Mouse (Mus musculus) left cerebral cortex, adult 11 months (tissue): ENCODE results near the gene Asb7.

ENCODE experiments used
- DNase-seq: peaks from one replicate; pipeline ENCODE4 v3.0.0; 2022; ENCODE audit warnings: low spot score

Asb7 gene

GRCm38 (mm10) chr7:66689294-66689619, at the start of gene Asb7:
Gene Asb7, minus strand, starts transcription at chr7:66689596.
- no peak for DNase-seq

- no peak for DNase-seq
Measured at GRCm38 (mm10) chr7:66737418-66737817, 48.0 kb upstream of the Asb7 start.

GRCm38 (mm10) chr7:66734993-66735392, 45.6 kb upstream of the Asb7 start:
- no peak for DNase-seq

- no peak for DNase-seq
Measured at GRCm38 (mm10) chr7:66734466-66734865, 45.1 kb upstream of the Asb7 start.

- DNase-seq: no peak
Measured at GRCm38 (mm10) chr7:66733882-66734281, 44.5 kb upstream of the Asb7 start.

GRCm38 (mm10) chr7:66733431-66733830, 44.0 kb upstream of the Asb7 start:
- no peak for DNase-seq

- no peak for DNase-seq
Measured at GRCm38 (mm10) chr7:66729232-66729631, 39.8 kb upstream of the Asb7 start.

- no peak for DNase-seq
Measured at GRCm38 (mm10) chr7:66728072-66728471, 38.7 kb upstream of the Asb7 start.

GRCm38 (mm10) chr7:66724954-66725353, 35.6 kb upstream of the Asb7 start:
- DNase-seq: no peak

- no peak for DNase-seq
Measured at GRCm38 (mm10) chr7:66724514-66724913, 35.1 kb upstream of the Asb7 start.

GRCm38 (mm10) chr7:66711166-66711565, 21.8 kb upstream of the Asb7 start:
- DNase-seq: no peak

GRCm38 (mm10) chr7:66704631-66705030, 15.2 kb upstream of the Asb7 start:
- DNase-seq: no peak

- no peak for DNase-seq
Measured at GRCm38 (mm10) chr7:66702721-66703120, 13.3 kb upstream of the Asb7 start.

- DNase-seq: no peak
Measured at GRCm38 (mm10) chr7:66694467-66694866, 5.1 kb upstream of the Asb7 start.

- DNase-seq: peak; percentile 99
Measured at GRCm38 (mm10) chr7:66689620-66690360, 394 bp upstream of the Asb7 start, which contains the start of gene Lins1. Gene Lins1, plus strand, starts transcription at chr7:66689889.

GRCm38 (mm10) chr7:66688721-66689120, 675 bp downstream of the Asb7 start:
- DNase-seq: no peak

- DNase-seq: no peak
Measured at GRCm38 (mm10) chr7:66682119-66682863, 7.1 kb downstream of the Asb7 start.

GRCm38 (mm10) chr7:66675800-66676199, 13.6 kb downstream of the Asb7 start:
- no peak for DNase-seq

GRCm38 (mm10) chr7:66667064-66667463, 22.3 kb downstream of the Asb7 start:
- DNase-seq: no peak

- no peak for DNase-seq
Measured at GRCm38 (mm10) chr7:66663548-66663947, 25.8 kb downstream of the Asb7 start.

GRCm38 (mm10) chr7:66661572-66661971, 27.8 kb downstream of the Asb7 start:
- peak; percentile 65 for DNase-seq

- no peak for DNase-seq
Measured at GRCm38 (mm10) chr7:66660972-66661371, 28.4 kb downstream of the Asb7 start.

- no peak for DNase-seq
Measured at GRCm38 (mm10) chr7:66660291-66660690, 29.1 kb downstream of the Asb7 start.

- DNase-seq: no peak
Measured at GRCm38 (mm10) chr7:66655471-66655870, 33.9 kb downstream of the Asb7 start.
